Mouse (Mus musculus): ENCODE results near the gene Slc2a3. TPM values are rescaled to one million over a fixed set of nuclear protein-coding genes. Genes with fewer than 3 reads are reported as not detected.

The Slc2a3 gene
- polyA plus RNA-seq, 1 experiment from 2014 or later, result 12.1 TPM

- ATAC-seq (ENCODE audit: insufficient read depth, low FRiP score), result no peak
- WGBS, result 92% methylated on average over 3 of the region's 3 CpGs
- no peaks in the 10 kb centered on the region for H3K9me3 ChIP-seq (replicated peaks; ENCODE audit: control insufficient read depth, low read length)
- no peak overlapping the region for H3K4me3 ChIP-seq (replicated peaks; ENCODE audit: low read length)
- H3K36me3 ChIP-seq (ENCODE audit: control insufficient read depth, insufficient read depth, low read length), result no peaks in the 10 kb centered on the region
- no peak overlapping the region for H3K4me2 ChIP-seq (ENCODE audit: low read depth, low read length)
- no peak overlapping the region for H3K9ac ChIP-seq (ENCODE audit: low read length)
- H3K27me3 ChIP-seq (ENCODE audit: control insufficient read depth, insufficient read depth, low read length), result no peaks in the 10 kb centered on the region
- H3K4me1 ChIP-seq (ENCODE audit: control insufficient read depth, insufficient read depth, low read length), result no peaks in the 10 kb centered on the region
- H3K27ac ChIP-seq (ENCODE audit: low read length), result no peak overlapping the region
Measured at GRCm38 (mm10) chr6:122784866-122785265, 16.6 kb downstream of the Slc2a3 start.

- no peak for ATAC-seq (ENCODE audit: insufficient read depth, low FRiP score)
- no peaks in the 10 kb centered on the region for H3K4me1 ChIP-seq (ENCODE audit: control insufficient read depth, insufficient read depth, low read length)
- H3K27ac ChIP-seq (ENCODE audit: low read length), result no peak overlapping the region
- no peaks in the 10 kb centered on the region for H3K36me3 ChIP-seq (ENCODE audit: control insufficient read depth, insufficient read depth, low read length)
- no peak overlapping the region for H3K4me2 ChIP-seq (ENCODE audit: low read depth, low read length)
- 43% methylated on average over 3 of the region's 3 CpGs for WGBS
- no peaks in the 10 kb centered on the region for H3K9me3 ChIP-seq (replicated peaks; ENCODE audit: control insufficient read depth, low read length)
- no peaks in the 10 kb centered on the region for H3K27me3 ChIP-seq (ENCODE audit: control insufficient read depth, insufficient read depth, low read length)
- no peak overlapping the region for H3K9ac ChIP-seq (ENCODE audit: low read length)
- H3K4me3 ChIP-seq (replicated peaks; ENCODE audit: low read length), result no peak overlapping the region
Measured at GRCm38 (mm10) chr6:122782164-122782563, 19.3 kb downstream of the Slc2a3 start.

DNA sequence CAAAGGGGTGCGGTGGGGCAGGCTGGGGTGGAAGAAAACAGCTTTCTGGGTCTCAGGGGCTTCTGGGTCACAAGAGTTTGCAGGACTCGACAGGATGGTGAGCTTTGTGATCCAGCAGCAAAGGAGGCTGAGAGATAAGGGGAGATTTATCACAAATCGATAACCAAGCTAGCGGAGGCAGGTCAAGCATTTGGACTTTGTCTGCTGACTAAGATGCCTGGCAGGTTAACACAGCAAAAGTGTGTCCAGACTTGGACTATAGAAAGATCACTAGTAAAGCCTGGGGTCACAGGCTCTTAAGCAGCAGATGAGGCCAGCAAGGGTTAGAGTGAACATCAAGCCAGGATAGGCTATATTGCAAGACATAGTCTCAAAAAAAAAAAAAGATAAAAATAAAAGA lies 20.3 kb downstream of the Slc2a3 start:
- 38% methylated on average over 4 of the region's 4 CpGs for WGBS
- no peak for ATAC-seq (ENCODE audit: insufficient read depth, low FRiP score)

GRCm38 (mm10) chr6:122779916-122780315 lies 21.5 kb downstream of the Slc2a3 start:
- H3K36me3 ChIP-seq (ENCODE audit: control insufficient read depth, insufficient read depth, low read length), result no peaks in the 10 kb centered on the region
- H3K27me3 ChIP-seq (ENCODE audit: control insufficient read depth, insufficient read depth, low read length), result no peaks in the 10 kb centered on the region
- no peak overlapping the region for H3K4me2 ChIP-seq (ENCODE audit: low read depth, low read length)
- no peaks in the 10 kb centered on the region for H3K4me1 ChIP-seq (ENCODE audit: control insufficient read depth, insufficient read depth, low read length)
- H3K27ac ChIP-seq (ENCODE audit: low read length), result no peak overlapping the region
- no peak for ATAC-seq (ENCODE audit: insufficient read depth, low FRiP score)
- WGBS, result 50% methylated on average over 1 of the region's 1 CpGs
- no peak overlapping the region for H3K9ac ChIP-seq (ENCODE audit: low read length)
- H3K4me3 ChIP-seq (replicated peaks; ENCODE audit: low read length), result no peak overlapping the region
- no peaks in the 10 kb centered on the region for H3K9me3 ChIP-seq (replicated peaks; ENCODE audit: control insufficient read depth, low read length)

More for the DNA sequence above, 20.3 kb downstream of the Slc2a3 start:
- H3K36me3 ChIP-seq (ENCODE audit: control insufficient read depth, insufficient read depth, low read length), result no peaks in the 10 kb centered on the region
- no peaks in the 10 kb centered on the region for H3K4me1 ChIP-seq (ENCODE audit: control insufficient read depth, insufficient read depth, low read length)
- no peak overlapping the region for H3K9ac ChIP-seq (ENCODE audit: low read length)
- no peak overlapping the region for H3K27ac ChIP-seq (ENCODE audit: low read length)
- no peaks in the 10 kb centered on the region for H3K9me3 ChIP-seq (replicated peaks; ENCODE audit: control insufficient read depth, low read length)
- H3K4me2 ChIP-seq (ENCODE audit: low read depth, low read length), result no peak overlapping the region
- no peak overlapping the region for H3K4me3 ChIP-seq (replicated peaks; ENCODE audit: low read length)
- H3K27me3 ChIP-seq (ENCODE audit: control insufficient read depth, insufficient read depth, low read length), result no peaks in the 10 kb centered on the region

DNA sequence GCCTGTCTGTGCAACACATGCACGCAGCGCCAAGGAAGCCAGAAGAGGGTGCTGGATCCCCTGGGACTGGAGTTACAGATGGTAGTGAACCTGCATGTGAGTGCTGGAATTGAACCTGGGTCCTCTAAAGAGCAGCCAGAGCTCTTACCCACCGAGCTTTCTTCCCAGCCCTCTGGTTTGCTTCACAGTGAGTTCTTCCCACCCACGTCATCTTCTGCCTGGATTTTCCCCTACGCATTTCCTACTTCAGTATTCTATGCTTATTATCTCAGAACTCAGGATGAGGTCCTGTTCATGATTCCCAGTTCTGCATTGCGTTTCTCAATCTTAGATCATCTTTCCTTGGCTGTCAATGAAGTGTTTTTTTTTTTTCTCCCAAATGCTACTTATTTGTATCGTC lies 25.4 kb downstream of the Slc2a3 start:
- no peaks in the 10 kb centered on the region for H3K4me1 ChIP-seq (ENCODE audit: control insufficient read depth, insufficient read depth, low read length)
- no peak for ATAC-seq (ENCODE audit: insufficient read depth, low FRiP score)
- H3K4me2 ChIP-seq (ENCODE audit: low read depth, low read length), result no peak overlapping the region
- H3K36me3 ChIP-seq (ENCODE audit: control insufficient read depth, insufficient read depth, low read length), result no peaks in the 10 kb centered on the region
- H3K9me3 ChIP-seq (replicated peaks; ENCODE audit: control insufficient read depth, low read length), result no peaks in the 10 kb centered on the region
- H3K27ac ChIP-seq (ENCODE audit: low read length), result no peak overlapping the region
- 80% methylated on average over 7 of the region's 7 CpGs for WGBS
- no peak overlapping the region for H3K9ac ChIP-seq (ENCODE audit: low read length)
- H3K4me3 ChIP-seq (replicated peaks; ENCODE audit: low read length), result no peak overlapping the region
- no peaks in the 10 kb centered on the region for H3K27me3 ChIP-seq (ENCODE audit: control insufficient read depth, insufficient read depth, low read length)

DNA sequence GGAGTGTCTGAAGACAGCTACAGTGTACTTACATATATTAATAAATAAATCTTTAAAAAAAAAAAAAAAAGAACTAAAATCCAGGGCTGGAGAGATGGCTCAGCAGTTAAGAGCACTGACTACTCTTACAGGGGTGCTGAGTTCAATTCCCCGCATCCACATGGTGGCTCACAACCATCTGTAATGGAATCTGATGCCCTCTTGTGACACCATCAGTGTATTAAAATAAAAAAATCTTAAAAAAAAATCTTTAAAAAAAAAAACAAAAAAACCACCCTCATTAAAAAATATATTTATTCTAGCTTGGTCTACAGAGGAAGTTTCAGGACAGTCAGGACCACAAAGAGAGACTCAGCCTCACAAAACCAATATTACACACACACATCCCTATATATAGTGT lies 27.1 kb downstream of the Slc2a3 start:
- Histone ChIP-seq H3K4me3 (replicated peaks; ENCODE audit: low read length) (no peak overlapping the region), H3K36me3 (ENCODE audit: control insufficient read depth, insufficient read depth, low read length) (no peaks in the 10 kb centered on the region), H3K4me2 (ENCODE audit: low read depth, low read length) (no peak overlapping the region), H3K9me3 (replicated peaks; ENCODE audit: control insufficient read depth, low read length) (no peaks in the 10 kb centered on the region), H3K9ac (ENCODE audit: low read length) (no peak overlapping the region), H3K4me1 (ENCODE audit: control insufficient read depth, insufficient read depth, low read length) (no peaks in the 10 kb centered on the region), H3K27me3 (ENCODE audit: control insufficient read depth, insufficient read depth, low read length) (no peaks in the 10 kb centered on the region), H3K27ac (ENCODE audit: low read length) (no peak overlapping the region)
- 97% methylated on average over 1 of the region's 1 CpGs for WGBS
- ATAC-seq (ENCODE audit: insufficient read depth, low FRiP score), result no peak

DNA sequence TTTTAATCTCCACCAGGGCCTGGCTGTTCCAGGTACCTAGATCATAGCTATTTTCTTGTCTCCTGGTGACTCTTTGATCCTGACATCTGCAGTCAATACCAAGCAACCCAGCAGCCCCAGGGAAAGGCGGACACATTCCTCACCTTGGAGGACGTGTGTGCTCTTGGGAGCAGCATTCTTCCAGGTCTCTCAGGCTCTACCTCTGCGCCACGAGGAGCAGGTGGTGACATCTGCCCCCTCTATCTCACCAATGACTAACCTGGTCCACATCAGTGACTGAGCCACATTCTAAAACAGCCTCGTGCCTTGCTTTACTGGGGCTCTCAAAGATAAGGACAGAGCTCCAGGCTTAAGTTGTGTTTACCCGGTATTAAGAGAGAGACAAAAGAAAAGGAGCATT lies 28.7 kb downstream of the Slc2a3 start:
- no peak overlapping the region for H3K9ac ChIP-seq (ENCODE audit: low read length)

DNA sequence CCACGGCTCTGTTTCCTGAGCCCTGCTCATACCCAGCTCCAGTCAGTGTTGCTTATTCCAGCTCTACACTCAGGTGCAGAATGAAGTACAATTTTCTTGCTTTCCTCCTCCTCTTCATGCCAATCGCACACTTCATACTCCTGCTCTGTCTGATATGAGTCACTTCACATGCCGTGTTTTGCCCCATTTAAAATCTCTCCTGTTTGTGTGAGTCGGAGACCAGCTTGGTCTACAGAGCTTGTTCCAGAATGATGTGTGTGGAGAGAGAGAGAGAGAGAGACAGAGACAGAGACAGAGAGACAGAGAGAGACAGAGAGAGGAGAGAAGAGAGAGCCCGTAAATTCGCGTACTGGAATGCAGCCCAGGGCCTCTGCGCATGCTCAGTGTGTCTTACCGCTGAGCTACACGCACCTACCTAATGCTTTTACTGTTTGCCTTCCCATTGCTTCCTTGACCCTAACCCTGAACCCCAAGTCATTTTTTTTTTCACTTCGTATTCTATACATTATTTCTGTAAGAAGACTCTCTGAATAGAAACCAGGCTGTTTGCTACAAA lies 30.6 kb downstream of the Slc2a3 start:
- Histone ChIP-seq H3K4me3 (replicated peaks; ENCODE audit: low read length) (no peak overlapping the region), H3K36me3 (ENCODE audit: control insufficient read depth, insufficient read depth, low read length) (no peaks in the 10 kb centered on the region), H3K27ac (ENCODE audit: low read length) (no peak overlapping the region), H3K4me2 (ENCODE audit: low read depth, low read length) (no peak overlapping the region), H3K9ac (ENCODE audit: low read length) (no peak overlapping the region), H3K9me3 (replicated peaks; ENCODE audit: control insufficient read depth, low read length) (no peaks in the 10 kb centered on the region), H3K27me3 (ENCODE audit: control insufficient read depth, insufficient read depth, low read length) (no peaks in the 10 kb centered on the region), H3K4me1 (ENCODE audit: control insufficient read depth, insufficient read depth, low read length) (no peaks in the 10 kb centered on the region)
- ATAC-seq (ENCODE audit: insufficient read depth, low FRiP score), result no peak
- whole genome bisulfite sequencing, result 85% methylated on average over 11 of the region's 11 CpGs

More for the DNA sequence above, 28.7 kb downstream of the Slc2a3 start:
- 44% methylated on average over 6 of the region's 6 CpGs for WGBS
- Histone ChIP-seq H3K4me2 (ENCODE audit: low read depth, low read length) (no peak overlapping the region), H3K9me3 (replicated peaks; ENCODE audit: control insufficient read depth, low read length) (no peaks in the 10 kb centered on the region), H3K27me3 (ENCODE audit: control insufficient read depth, insufficient read depth, low read length) (no peaks in the 10 kb centered on the region), H3K4me1 (ENCODE audit: control insufficient read depth, insufficient read depth, low read length) (no peaks in the 10 kb centered on the region), H3K27ac (ENCODE audit: low read length) (no peak overlapping the region), H3K36me3 (ENCODE audit: control insufficient read depth, insufficient read depth, low read length) (no peaks in the 10 kb centered on the region), H3K4me3 (replicated peaks; ENCODE audit: low read length) (no peak overlapping the region)
- peak; percentile 79; the same call in 1 of the 2 replicates for ATAC-seq (ENCODE audit: insufficient read depth, low FRiP score)

GRCm38 (mm10) chr6:122769771-122770759 lies 31.4 kb downstream of the Slc2a3 start:
- no peaks in the 10 kb centered on the region for H3K9me3 ChIP-seq (replicated peaks; ENCODE audit: control insufficient read depth, low read length)
- no peaks in the 10 kb centered on the region; the same call in 1 of the 2 replicates for H3K4me1 ChIP-seq (ENCODE audit: control insufficient read depth, insufficient read depth, low read length)
- no peaks in the 10 kb centered on the region for H3K36me3 ChIP-seq (ENCODE audit: control insufficient read depth, insufficient read depth, low read length)
- H3K9ac ChIP-seq (ENCODE audit: low read length), result no peak overlapping the region
- H3K4me2 ChIP-seq (ENCODE audit: low read depth, low read length), result no peak overlapping the region
- H3K27me3 ChIP-seq (ENCODE audit: control insufficient read depth, insufficient read depth, low read length), result no peaks in the 10 kb centered on the region
- WGBS, result 61% methylated on average over 10 of the region's 10 CpGs
- no peak for ATAC-seq (ENCODE audit: insufficient read depth, low FRiP score)
- no peak overlapping the region for H3K4me3 ChIP-seq (replicated peaks; ENCODE audit: low read length)
- no peak overlapping the region for H3K27ac ChIP-seq (ENCODE audit: low read length)

Measured in stomach, embryonic 16.5 days (tissue).